16 mouse cellular contexts compared by ENCODE assay signal in the genomic region with DNA sequence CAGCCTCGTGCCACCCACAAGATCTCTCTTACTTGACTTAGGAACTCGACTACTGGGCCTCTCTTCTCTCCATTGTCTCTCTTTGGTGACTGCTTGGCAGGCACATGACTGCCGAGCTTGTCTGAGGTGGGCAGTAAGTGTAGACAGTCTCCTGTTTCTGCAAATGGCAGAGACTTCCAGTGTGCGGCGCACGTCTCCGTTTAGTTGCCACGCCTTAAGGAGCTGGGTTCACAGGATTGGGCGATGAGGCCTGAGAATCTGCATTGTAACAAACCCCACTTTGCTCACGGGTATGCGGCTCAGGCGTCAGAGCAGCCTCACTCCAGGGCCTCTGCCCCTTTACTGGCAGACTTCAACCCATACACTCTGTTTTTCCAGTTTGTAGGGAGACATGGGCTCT.
"Had no signal": no experiment of that assay in that cellular context is flagged by ENCODE, and none has a peak within 500 bp of the region (broad histone marks: within the 10 kb centered on the region; RNA-seq: fewer than 3 reads in every experiment).

No protein-coding gene starts in this region.

- H3K27me3 ChIP-seq: midbrain, embryonic 12.5 days; midbrain, embryonic 15.5 days; neural tube, embryonic 12.5 days; stomach, embryonic 15.5 days had no signal

- H3K9me3 ChIP-seq: lung, embryonic 15.5 days; megakaryocyte, embryonic 14.5 days; midbrain, embryonic 12.5 days; midbrain, embryonic 15.5 days; neural tube, embryonic 12.5 days; stomach, embryonic 15.5 days had no signal

- H3K27ac ChIP-seq: lung, embryonic 15.5 days; macrophage; midbrain, embryonic 15.5 days; neural tube, embryonic 12.5 days; stomach, embryonic 15.5 days; stomach, postnatal 0 days had no signal

- H3K4me3 ChIP-seq: lung, embryonic 15.5 days; megakaryocyte, embryonic 14.5 days; midbrain, embryonic 12.5 days; midbrain, embryonic 15.5 days; neural tube, embryonic 12.5 days; stomach, embryonic 15.5 days had no signal

- H3K4me1 ChIP-seq: megakaryocyte, embryonic 14.5 days had no signal

- H3K36me3 ChIP-seq: lung, embryonic 15.5 days; midbrain, embryonic 15.5 days; stomach, embryonic 15.5 days had no signal

- H3K9ac ChIP-seq: liver, postnatal 0 days; lung, embryonic 15.5 days; midbrain, embryonic 12.5 days; midbrain, embryonic 15.5 days; neural tube, embryonic 12.5 days; stomach, embryonic 15.5 days had no signal

- DNase-seq: liver, postnatal 0 days; lung, adult 2 months; lung, postnatal 14 days; lung, postnatal 36 days; right cerebral cortex, postnatal 14 days; thymus, adult 2 months; thymus, postnatal 25 days; thymus, postnatal 4 days had no signal
